Mouse (Mus musculus) lung, postnatal 4 days (tissue): ENCODE results near the gene Svop.

Experiments used
- DNase-seq, 2 experiments: peaks; one replicate each; pipeline ENCODE4 v3.0.0; 2021

The Svop gene

GRCm38 (mm10) chr5:114102807-114103206 lies 11.4 kb upstream of the Svop start:
- DNase-seq = no peak

- DNase-seq = no peak
Measured at GRCm38 (mm10) chr5:114101873-114102272, 10.5 kb upstream of the Svop start.

- DNase-seq = peak in 1 of 2 experiments; percentile 10
Measured at GRCm38 (mm10) chr5:114100390-114101099, 9.2 kb upstream of the Svop start.

- DNase-seq = peak; percentile 93 to 96
Measured at GRCm38 (mm10) chr5:114099709-114100389, 8.5 kb upstream of the Svop start.

GRCm38 (mm10) chr5:114090421-114091013 lies 853 bp downstream of the Svop start:
- DNase-seq = no peak

- no peak for DNase-seq
Measured at GRCm38 (mm10) chr5:114087875-114088480, 3.4 kb downstream of the Svop start.

GRCm38 (mm10) chr5:114085501-114085900 lies 5.9 kb downstream of the Svop start:
- DNase-seq = no peak

- DNase-seq = no peak
Measured at GRCm38 (mm10) chr5:114077009-114077408, 14.4 kb downstream of the Svop start.

GRCm38 (mm10) chr5:114072262-114072661 lies 19.1 kb downstream of the Svop start:
- no peak for DNase-seq

GRCm38 (mm10) chr5:114070858-114071257 lies 20.5 kb downstream of the Svop start:
- no peak for DNase-seq

- DNase-seq = no peak
Measured at GRCm38 (mm10) chr5:114067982-114068381, 23.4 kb downstream of the Svop start.

GRCm38 (mm10) chr5:114067543-114067942 lies 23.8 kb downstream of the Svop start:
- DNase-seq = no peak

GRCm38 (mm10) chr5:114066601-114067000 lies 24.8 kb downstream of the Svop start:
- no peak for DNase-seq

GRCm38 (mm10) chr5:114065161-114065560 lies 26.2 kb downstream of the Svop start, which contains the start of gene Usp30:
TSS of gene Usp30 (plus strand) at chr5:114065461.
- DNase-seq = no peak

- no peak for DNase-seq
Measured at GRCm38 (mm10) chr5:114063958-114064357, 27.4 kb downstream of the Svop start.

- DNase-seq = no peak
Measured at GRCm38 (mm10) chr5:114061675-114062074, 29.7 kb downstream of the Svop start.

- DNase-seq = no peak
Measured at GRCm38 (mm10) chr5:114057129-114057731, 34.1 kb downstream of the Svop start.

GRCm38 (mm10) chr5:114052246-114052761 lies 39.1 kb downstream of the Svop start:
- peak; percentile 82 to 84 for DNase-seq

- no peak for DNase-seq
Measured at GRCm38 (mm10) chr5:114048731-114049308, 42.5 kb downstream of the Svop start.

- DNase-seq = no peak
Measured at GRCm38 (mm10) chr5:114047182-114047581, 44.2 kb downstream of the Svop start.

GRCm38 (mm10) chr5:114046604-114047003 lies 44.8 kb downstream of the Svop start:
- no peak for DNase-seq

GRCm38 (mm10) chr5:114046151-114046550 lies 45.2 kb downstream of the Svop start:
- no peak for DNase-seq
